Mouse (Mus musculus) cortical plate, adult 2 months (tissue): Measurements from ENCODE around the gene 2310039H08Rik. TPM values are rescaled to one million over a fixed set of nuclear protein-coding genes. Genes with fewer than 3 reads are reported as not detected.

Experiments used
- H3K27ac ChIP-seq: fragments of 200-500 bp; 2 replicates; pipeline ENCODE4 v1.5.1; 2012; ENCODE audit warnings: low read length, control low read depth, inconsistent platforms; ENCODE audit not compliant: insufficient read depth
- H3K4me1 ChIP-seq: fragments of 200-500 bp; 2 replicates; pipeline ENCODE4 v1.6.1; 2011; ENCODE audit warnings: low read length; ENCODE audit not compliant: control insufficient read depth, insufficient read depth
- H3K4me3 ChIP-seq: fragments of 200-500 bp; 2 replicates; pipeline ENCODE4 v1.5.1; 2011; ENCODE audit warnings: mild to moderate bottlenecking, low read length, control low read depth; ENCODE audit not compliant: insufficient read depth
- CTCF ChIP-seq: fragments of 200-500 bp; IDR thresholded peaks from 2 replicates; pipeline ENCODE4 v1.5.1; 2011; ENCODE audit warnings: mild to moderate bottlenecking, control low read depth, low read length; ENCODE audit not compliant: insufficient read depth; ENCODE audit errors: extremely low read depth
- POLR2A ChIP-seq: fragments of 200-500 bp; IDR thresholded peaks from 2 replicates; pipeline ENCODE4 v1.6.1; 2011; ENCODE audit warnings: mild to moderate bottlenecking, low read length, control low read depth; ENCODE audit not compliant: insufficient read depth; ENCODE audit errors: extremely low read depth
- polyA plus RNA-seq: library from polyadenylated mRNA; depleted of rRNA; stranded (reverse); fragments of >200 nt; gene quantifications from 2 replicates; pipeline ENCODE4 v1.2.3, GENCODE M21; 2012

2310039H08Rik gene
- polyA plus RNA-seq, 1 experiment: 18.6 TPM

DNA sequence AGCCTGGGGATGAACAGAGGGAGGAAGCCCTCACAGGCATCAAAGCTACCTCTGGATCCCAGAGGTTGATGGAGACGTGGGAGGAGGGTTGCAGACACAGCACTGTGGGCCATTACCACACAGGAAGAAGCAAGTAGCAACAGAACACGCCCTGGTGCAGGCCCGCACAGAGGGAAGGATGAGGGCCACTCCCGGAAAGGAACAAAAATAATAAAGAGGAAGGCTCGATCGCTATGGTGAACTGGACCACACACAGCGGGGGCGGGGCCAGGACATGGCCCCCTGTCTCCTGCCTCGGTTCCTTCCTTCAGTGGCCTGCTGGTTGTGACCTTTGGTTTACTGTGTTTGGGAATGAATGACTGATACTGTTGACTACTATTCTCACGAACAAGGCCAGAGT is 27.2 kb downstream of the 2310039H08Rik start:
- Histone ChIP-seq H3K4me3 (no peak overlapping the region), H3K4me1 (no peaks in the 10 kb centered on the region), H3K27ac (no peak overlapping the region)
- TF ChIP-seq CTCF: no peak
- TF ChIP-seq POLR2A: no peak

DNA sequence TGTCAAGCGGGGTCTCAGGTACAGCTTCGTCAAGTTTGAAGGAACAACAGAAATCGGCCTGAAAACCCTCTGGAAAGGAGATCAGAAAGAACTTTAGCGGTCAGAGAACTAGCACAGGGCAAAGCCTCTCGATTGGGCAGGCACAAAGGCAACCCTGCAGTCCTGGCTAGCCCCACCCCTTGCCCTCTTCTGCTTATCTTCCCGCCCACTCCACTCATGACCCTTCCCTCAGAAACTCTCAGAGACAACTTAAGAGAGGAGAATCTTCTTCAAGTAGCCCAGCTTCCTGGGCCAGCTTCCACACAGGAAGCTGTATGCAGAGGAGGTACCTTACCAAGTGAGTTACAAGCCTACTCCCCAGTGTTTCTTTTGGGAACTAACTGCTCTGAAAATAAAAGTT is 29.3 kb downstream of the 2310039H08Rik start:
- H3K4me3 ChIP-seq: no peak overlapping the region
- TF ChIP-seq CTCF: no peak
- TF ChIP-seq POLR2A: no peak
- no peaks in the 10 kb centered on the region for H3K4me1 ChIP-seq
- H3K27ac ChIP-seq: no peak overlapping the region

DNA sequence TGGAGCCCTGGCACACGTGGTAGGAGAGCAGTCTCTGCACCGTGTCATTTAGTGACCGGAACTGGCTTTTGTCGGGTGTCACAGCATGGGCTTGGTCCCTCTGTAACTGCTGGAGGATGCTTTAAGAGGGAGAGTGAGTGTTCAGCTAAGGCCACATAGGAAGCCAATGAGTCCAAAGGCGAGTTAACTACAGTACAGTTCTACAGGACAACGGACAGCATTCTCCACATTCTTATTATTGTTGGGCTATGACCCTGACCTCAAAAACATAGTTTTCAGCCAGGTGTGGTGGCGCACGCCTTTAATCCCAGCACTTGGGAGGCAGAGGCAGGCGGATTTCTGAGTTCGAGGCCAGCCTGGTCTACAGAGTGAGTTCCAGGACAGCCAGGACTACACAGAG is 35.9 kb downstream of the 2310039H08Rik start:
- Histone ChIP-seq H3K4me1 (no peaks in the 10 kb centered on the region), H3K4me3 (no peak overlapping the region), H3K27ac (no peak overlapping the region)
- TF ChIP-seq CTCF (no peak), POLR2A (no peak)

DNA sequence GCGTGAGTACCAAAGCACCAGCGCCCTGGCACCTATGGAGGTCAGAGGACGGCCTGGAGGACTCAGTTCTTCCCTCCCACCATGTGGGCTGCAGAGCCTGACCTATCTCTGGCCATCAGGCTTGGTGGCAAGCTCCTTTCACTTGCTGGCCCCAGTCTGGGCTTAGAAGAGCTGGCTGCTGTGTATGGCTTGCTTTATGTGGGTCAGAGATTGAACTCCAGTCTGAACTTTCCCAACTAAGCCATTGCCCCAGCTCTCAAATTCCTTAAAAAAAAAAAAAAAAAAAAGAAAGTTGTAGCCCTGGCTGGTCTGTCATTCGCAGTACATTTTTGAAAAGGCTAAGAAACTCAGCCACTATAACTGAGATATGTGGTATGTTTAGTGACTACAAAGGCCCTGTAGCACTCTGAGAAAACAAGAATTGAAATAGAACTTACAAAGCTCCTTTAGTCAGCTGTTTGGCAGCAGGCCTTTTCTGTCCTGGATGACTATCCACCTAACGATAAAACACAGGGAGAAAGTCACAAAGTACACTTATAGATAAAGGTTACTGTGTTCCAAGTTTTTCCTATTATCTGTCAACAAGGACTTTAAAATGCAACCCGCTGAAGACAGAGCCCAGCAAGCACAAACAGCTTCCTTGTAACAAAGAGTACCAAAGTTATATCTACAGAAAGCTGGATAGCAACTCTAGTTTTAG is 36.8 kb downstream of the 2310039H08Rik start:
- no peaks in the 10 kb centered on the region for H3K4me1 ChIP-seq
- no peak for TF ChIP-seq CTCF
- TF ChIP-seq POLR2A: no peak
- no peak overlapping the region for H3K4me3 ChIP-seq
- no peak overlapping the region for H3K27ac ChIP-seq

DNA sequence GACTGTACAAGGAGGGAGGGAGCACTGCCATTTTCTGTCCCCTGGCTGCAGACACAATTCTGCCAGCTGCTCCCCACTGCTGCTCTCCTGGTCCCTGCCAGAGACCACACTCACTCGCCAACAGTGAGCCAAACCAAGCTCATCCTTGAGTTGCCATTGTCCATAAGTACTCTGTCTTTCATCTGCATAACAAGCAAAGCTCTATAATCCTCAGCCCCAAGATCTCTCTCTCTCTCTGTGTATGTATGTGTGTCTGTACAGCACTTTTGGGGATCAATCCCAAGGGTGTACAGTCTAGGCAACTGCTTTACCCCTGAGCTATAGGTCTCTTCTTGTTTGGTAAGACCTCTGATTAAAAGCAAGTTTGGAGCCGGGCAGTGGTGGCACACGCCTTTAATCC is 38.2 kb downstream of the 2310039H08Rik start:
- no peak for TF ChIP-seq CTCF
- no peak for TF ChIP-seq POLR2A

DNA sequence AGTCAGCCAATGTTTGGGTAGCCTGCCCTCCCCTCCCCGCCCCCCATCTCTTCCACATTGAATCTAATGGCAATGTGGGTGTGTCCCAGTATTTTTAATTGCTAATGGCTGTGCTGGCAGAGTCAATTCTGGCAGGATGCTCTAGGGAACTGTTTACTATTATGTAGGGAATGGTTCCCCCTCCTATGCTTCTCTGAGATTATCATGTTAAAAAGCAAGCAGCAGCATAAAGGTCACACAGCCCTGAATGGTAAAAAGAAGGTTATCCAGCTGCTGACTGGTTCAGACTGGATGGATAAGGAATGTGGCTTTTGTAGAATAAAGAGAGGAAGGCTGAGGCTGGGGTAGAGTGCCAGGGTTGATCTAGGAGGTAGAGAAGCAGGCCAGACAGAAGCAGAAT is 40.0 kb downstream of the 2310039H08Rik start:
- no peaks in the 10 kb centered on the region for H3K4me1 ChIP-seq
- TF ChIP-seq POLR2A (no peak), CTCF (no peak)

More for the DNA sequence above, 38.2 kb downstream of the 2310039H08Rik start:
- H3K4me1 ChIP-seq: no peaks in the 10 kb centered on the region
- H3K27ac ChIP-seq: no peak overlapping the region
- H3K4me3 ChIP-seq: no peak overlapping the region

DNA sequence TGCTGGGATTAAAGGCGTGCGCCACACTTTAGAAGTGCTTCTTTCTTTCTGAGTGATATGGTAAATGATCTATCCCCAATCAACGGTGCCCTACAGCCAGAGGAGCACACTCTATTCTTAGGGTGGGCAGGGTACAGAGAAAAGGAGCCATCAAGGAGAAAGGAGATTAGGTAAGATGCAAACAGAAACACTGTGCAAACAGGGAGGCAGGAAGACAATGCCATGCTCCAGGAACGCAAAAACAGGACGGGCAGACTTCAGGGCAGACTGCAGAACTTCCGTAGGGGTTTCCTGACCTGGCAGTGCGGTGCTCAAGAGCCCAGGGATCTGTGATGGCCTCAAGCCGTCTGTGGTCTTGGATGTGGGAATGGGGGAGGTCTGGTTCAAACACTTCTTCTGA is 41.2 kb downstream of the 2310039H08Rik start:
- no peak for TF ChIP-seq POLR2A
- no peak for TF ChIP-seq CTCF
- Histone ChIP-seq H3K27ac (no peak overlapping the region), H3K4me1 (no peaks in the 10 kb centered on the region), H3K4me3 (no peak overlapping the region)

More for the DNA sequence above, 40.0 kb downstream of the 2310039H08Rik start:
- H3K4me3 ChIP-seq: no peak overlapping the region
- no peak overlapping the region for H3K27ac ChIP-seq

DNA sequence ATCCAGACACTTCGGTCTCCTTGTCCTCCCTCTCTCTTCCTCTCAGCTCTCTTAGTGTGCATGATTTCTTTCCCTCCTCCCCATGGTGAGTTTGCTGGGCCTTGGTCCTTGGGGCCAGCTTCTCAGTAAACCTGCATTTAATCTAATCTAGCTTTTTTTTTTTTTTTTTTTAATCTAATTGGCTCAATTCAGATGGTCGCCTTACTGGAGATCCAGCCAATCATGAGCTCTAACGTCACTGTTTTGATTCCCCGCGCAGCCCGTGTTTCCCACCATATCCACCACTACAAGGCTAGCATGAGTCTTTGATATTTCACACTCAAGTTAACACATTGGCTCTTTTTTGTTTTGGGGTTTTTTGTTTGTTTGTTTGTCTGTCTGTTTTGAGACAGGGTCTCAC is 42.1 kb downstream of the 2310039H08Rik start:
- no peaks in the 10 kb centered on the region for H3K4me1 ChIP-seq
- no peak for TF ChIP-seq CTCF
- no peak for TF ChIP-seq POLR2A
- H3K27ac ChIP-seq: no peak overlapping the region
- H3K4me3 ChIP-seq: no peak overlapping the region

DNA sequence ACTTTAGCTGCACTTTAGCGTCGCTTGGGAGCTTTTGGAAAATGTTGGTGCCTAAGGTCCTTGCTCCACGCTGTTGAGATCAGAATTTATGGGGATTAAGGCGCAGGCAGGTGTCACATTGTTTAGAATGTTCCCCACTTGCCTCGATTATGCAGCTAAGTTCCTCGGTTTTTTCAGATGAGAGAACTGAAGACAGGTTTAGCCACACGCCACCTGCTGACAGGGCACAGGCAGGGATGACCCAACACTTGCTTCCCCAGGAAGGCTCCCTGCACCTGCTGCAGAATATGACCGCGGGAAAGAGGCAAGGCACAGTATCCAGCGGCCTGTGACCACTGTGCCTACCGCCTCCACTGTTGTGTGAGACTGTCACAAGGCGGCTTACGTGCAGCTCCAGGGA is 43.9 kb downstream of the 2310039H08Rik start:
- no peak overlapping the region for H3K27ac ChIP-seq
- peaks cover 3% of the 10 kb centered on the region; the same call in 1 of the 2 replicates for H3K4me1 ChIP-seq
- no peak overlapping the region for H3K4me3 ChIP-seq
- TF ChIP-seq POLR2A: no peak
- no peak for TF ChIP-seq CTCF

DNA sequence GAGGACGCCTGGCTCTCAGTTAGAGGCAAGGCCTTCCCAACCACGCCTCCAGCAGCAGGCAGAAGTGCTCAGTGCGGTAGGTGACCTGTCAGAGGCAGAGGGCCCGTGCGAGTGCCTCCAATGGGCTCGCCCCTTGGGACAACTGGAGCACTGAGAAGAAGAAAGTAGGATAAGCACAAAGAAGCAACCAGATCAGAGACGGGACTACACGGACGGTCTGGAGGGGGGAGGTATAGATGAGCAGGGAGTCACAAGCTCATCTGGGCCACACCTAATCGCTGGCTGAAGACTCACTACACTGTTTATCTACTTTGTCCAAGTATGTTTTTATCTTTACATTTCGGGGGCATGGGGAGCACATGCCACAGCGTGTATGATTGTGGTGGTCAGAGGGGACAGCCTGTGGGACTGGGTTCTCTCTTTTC is 45.3 kb downstream of the 2310039H08Rik start:
- Histone ChIP-seq H3K4me3 (no peak overlapping the region), H3K27ac (no peak overlapping the region), H3K4me1 (peaks cover 3% of the 10 kb centered on the region; the same call in 1 of the 2 replicates)
- TF ChIP-seq CTCF: no peak
- TF ChIP-seq POLR2A: no peak
